Mouse (Mus musculus) cerebellum, postnatal 14 days (tissue): ENCODE measurements around the gene Dnm3.

Experiments used
- DNase-seq, 2 experiments: peaks; one replicate each; pipeline ENCODE4 v3.0.0; 2021; ENCODE audit warnings: mixed read lengths in 2 of 2

The Dnm3 gene

GRCm38 (mm10) chr1:162206998-162207707, 270.7 kb downstream of the Dnm3 start:
- no peak for DNase-seq

- DNase-seq, result no peak
Observed at GRCm38 (mm10) chr1:162202465-162203348, 275.1 kb downstream of the Dnm3 start.

- no peak for DNase-seq
Observed at GRCm38 (mm10) chr1:162200446-162200845, 277.4 kb downstream of the Dnm3 start.

GRCm38 (mm10) chr1:162196812-162197680, 280.8 kb downstream of the Dnm3 start:
- DNase-seq, result peak; percentile 69 to 71

- no peak for DNase-seq
Observed at GRCm38 (mm10) chr1:162188744-162189143, 289.1 kb downstream of the Dnm3 start.

GRCm38 (mm10) chr1:162187352-162188120, 290.3 kb downstream of the Dnm3 start:
- DNase-seq, result peak; percentile 14 to 23

GRCm38 (mm10) chr1:162186470-162187351, 291.1 kb downstream of the Dnm3 start:
- DNase-seq, result no peak

GRCm38 (mm10) chr1:162184003-162184748, 293.7 kb downstream of the Dnm3 start:
- DNase-seq, result peak; percentile 72

GRCm38 (mm10) chr1:162183438-162183837, 294.4 kb downstream of the Dnm3 start:
- DNase-seq, result no peak

- no peak for DNase-seq
Observed at GRCm38 (mm10) chr1:162181187-162181975, 296.5 kb downstream of the Dnm3 start.

GRCm38 (mm10) chr1:162180451-162180850, 297.4 kb downstream of the Dnm3 start:
- no peak for DNase-seq

- no peak for DNase-seq
Observed at GRCm38 (mm10) chr1:162179401-162179800, 298.4 kb downstream of the Dnm3 start.

- no peak for DNase-seq
Observed at GRCm38 (mm10) chr1:162172806-162173205, 305.0 kb downstream of the Dnm3 start.

- no peak for DNase-seq
Observed at GRCm38 (mm10) chr1:162163687-162164484, 313.9 kb downstream of the Dnm3 start.

- DNase-seq, result no peak
Observed at GRCm38 (mm10) chr1:162162677-162163076, 315.2 kb downstream of the Dnm3 start.

- no peak for DNase-seq
Observed at GRCm38 (mm10) chr1:162162249-162162648, 315.6 kb downstream of the Dnm3 start.

GRCm38 (mm10) chr1:162160718-162161117, 317.1 kb downstream of the Dnm3 start:
- no peak for DNase-seq

GRCm38 (mm10) chr1:162158486-162158885, 319.3 kb downstream of the Dnm3 start:
- no peak for DNase-seq

GRCm38 (mm10) chr1:162157659-162158058, 320.2 kb downstream of the Dnm3 start:
- DNase-seq, result no peak
